Mouse (Mus musculus): ENCODE results near the gene Rsph3a. TPM values are rescaled to one million over a fixed set of nuclear protein-coding genes. Genes with fewer than 3 reads are reported as not detected.

The Rsph3a gene
- 15.4 TPM for polyA plus RNA-seq (2014; fragmentation: Illumina TruSeq; extraction: RNeasy Lipid Tissue Mini Kit (QIAGEN cat#74804); ENCODE audit: low read depth, low replicate concordance)

DNA sequence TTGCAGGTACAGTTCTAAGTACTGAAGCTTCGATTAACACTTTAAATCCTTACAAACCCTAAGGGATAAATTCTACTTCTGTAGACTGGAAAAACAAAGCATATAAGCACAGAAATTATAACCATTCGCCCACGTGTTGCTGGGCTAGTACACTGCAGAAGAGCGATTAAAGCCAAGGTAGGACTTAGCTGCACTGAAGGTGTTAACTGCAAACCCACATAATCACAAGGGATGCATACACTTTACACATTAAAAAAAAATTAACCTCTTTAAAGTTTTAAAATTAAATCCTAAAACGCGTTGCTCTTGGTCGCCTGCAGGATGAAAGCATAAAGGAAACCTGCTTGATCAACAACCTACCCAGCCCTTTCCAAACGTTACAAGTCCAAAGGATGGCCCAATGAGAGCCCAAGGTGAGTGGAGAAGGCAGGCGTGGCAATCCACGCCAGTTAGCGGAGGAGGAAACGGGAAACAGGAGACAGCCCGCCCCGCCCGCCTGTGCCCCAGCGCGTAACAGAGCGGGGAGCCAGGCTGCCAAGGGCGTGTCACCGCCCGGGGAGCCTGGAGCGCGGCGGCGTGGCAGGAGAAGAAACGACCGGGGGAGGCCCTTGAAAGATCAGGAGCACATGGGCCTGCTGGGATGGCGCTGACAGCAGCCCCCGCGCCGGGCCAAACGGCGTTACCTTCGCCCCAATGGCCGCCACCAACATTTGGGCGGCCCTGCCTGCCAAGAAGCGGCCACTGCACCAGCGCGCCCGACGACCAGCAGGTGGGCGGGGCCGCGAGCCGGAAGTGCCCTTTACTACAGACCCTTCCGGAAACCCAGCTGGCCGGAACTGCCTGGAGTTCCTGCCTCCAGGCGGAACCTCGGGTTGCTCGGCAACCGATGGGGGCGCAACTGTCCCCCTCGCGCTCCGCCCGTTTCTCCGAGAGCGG lies at the start of gene Rsph3a:
TSS of gene Rsph3a (plus strand) at position 498 of the 936 bp plus-strand sequence.

DNA sequence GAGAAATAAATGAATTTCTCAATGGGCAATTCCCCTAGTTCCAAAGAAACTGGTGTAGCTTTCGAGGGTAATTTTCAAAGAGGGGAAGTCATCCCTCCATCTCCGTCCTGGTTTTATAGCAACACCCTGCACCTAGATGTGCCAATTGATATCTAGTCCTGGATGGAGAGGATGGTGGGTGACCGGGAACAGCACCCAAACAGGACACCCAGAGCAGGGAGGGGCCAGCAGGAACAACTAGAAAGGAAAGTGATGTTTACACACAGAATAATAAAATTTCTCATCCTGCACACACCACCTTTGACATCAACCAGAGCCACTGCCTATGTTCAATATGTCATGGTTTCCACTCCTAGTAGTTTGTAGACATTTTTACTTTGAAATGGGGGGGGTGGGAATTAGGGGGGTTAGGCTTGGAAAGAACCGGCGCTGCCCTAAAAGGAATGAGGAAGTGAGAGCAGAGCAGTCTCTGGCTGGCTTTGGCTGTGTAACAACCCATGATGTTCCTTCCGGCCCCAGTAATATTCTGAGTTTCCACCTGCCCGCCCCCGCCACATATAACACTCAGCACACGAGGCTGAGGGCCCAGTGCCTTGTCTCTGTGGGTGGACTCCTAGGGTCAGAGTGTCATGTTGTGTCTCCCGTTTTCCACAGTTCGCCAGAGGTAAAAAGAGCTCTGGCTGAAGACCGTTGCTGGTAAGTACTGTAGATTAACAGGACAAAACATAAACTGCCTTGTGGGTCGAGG lies 19.8 kb upstream of the Rsph3a start, which contains the start of gene Tagap:
TSS of gene Tagap (plus strand) at position 588 of the 748 bp plus-strand sequence.

Other genes starting within 250 kb of the Rsph3a start
- 0.16 TPM for gene Fndc1, start 118.3 kb upstream of the Rsph3a start, polyA plus RNA-seq (2014; fragmentation: Illumina TruSeq; extraction: RNeasy Lipid Tissue Mini Kit (QIAGEN cat#74804); ENCODE audit: low read depth, low replicate concordance)
- not detected for gene Tagap, start 19.6 kb upstream of the Rsph3a start, polyA plus RNA-seq (2014; fragmentation: Illumina TruSeq; extraction: RNeasy Lipid Tissue Mini Kit (QIAGEN cat#74804); ENCODE audit: low read depth, low replicate concordance)
- not detected for gene Gm49673, start 202.2 kb downstream of the Rsph3a start, polyA plus RNA-seq (2014; fragmentation: Illumina TruSeq; extraction: RNeasy Lipid Tissue Mini Kit (QIAGEN cat#74804); ENCODE audit: low read depth, low replicate concordance)
- 11.4 TPM for gene Rnaset2a, start 202.5 kb downstream of the Rsph3a start, polyA plus RNA-seq (2014; fragmentation: Illumina TruSeq; extraction: RNeasy Lipid Tissue Mini Kit (QIAGEN cat#74804); ENCODE audit: low read depth, low replicate concordance)
- gene Fgfr1op, start 219.9 kb downstream of the Rsph3a start, polyA plus RNA-seq (2014; fragmentation: Illumina TruSeq; extraction: RNeasy Lipid Tissue Mini Kit (QIAGEN cat#74804); ENCODE audit: low read depth, low replicate concordance): 19.2 TPM